Mouse (Mus musculus) kidney, postnatal 36 days (tissue): ENCODE data around the gene Uqcc2.

Experiments
- DNase-seq, 2 experiments: peaks; one replicate each; pipeline ENCODE4 v3.0.0; 2021 to 2022; ENCODE audit warnings: mixed read lengths in 2 of 2

The Uqcc2 gene

GRCm38 (mm10) chr17:27122701-27123100, 11.0 kb downstream of the Uqcc2 start:
- no peak for DNase-seq

GRCm38 (mm10) chr17:27121781-27122180, 11.9 kb downstream of the Uqcc2 start:
- DNase-seq, result peak in 1 of 2 experiments; percentile 19

- DNase-seq, result no peak
These were observed 12.4 kb downstream of the Uqcc2 start for GRCm38 (mm10) chr17:27121266-27121665.

- peak; percentile 65 to 85 for DNase-seq
These were observed 13.1 kb downstream of the Uqcc2 start for GRCm38 (mm10) chr17:27120561-27121024.

- DNase-seq, result no peak
These were observed 13.8 kb downstream of the Uqcc2 start for GRCm38 (mm10) chr17:27119954-27120353.

- no peak for DNase-seq
These were observed 14.2 kb downstream of the Uqcc2 start for GRCm38 (mm10) chr17:27119540-27119895.

- DNase-seq, result peak; percentile 27 to 35
These were observed 14.8 kb downstream of the Uqcc2 start for GRCm38 (mm10) chr17:27118676-27119539.

GRCm38 (mm10) chr17:27110072-27110471, 23.6 kb downstream of the Uqcc2 start:
- DNase-seq, result no peak

- DNase-seq, result peak in 1 of 2 experiments; percentile 40
These were observed 25.8 kb downstream of the Uqcc2 start for GRCm38 (mm10) chr17:27107936-27108335.

- peak in 1 of 2 experiments; percentile 40 for DNase-seq
These were observed 27.0 kb downstream of the Uqcc2 start for GRCm38 (mm10) chr17:27106745-27107144.

- DNase-seq, result no peak
These were observed 27.8 kb downstream of the Uqcc2 start for GRCm38 (mm10) chr17:27105698-27106470.

GRCm38 (mm10) chr17:27101675-27102074, 32.0 kb downstream of the Uqcc2 start:
- no peak for DNase-seq

GRCm38 (mm10) chr17:27095690-27096089, 38.0 kb downstream of the Uqcc2 start:
- DNase-seq, result peak; percentile 47 to 64

- no peak for DNase-seq
These were observed 43.6 kb downstream of the Uqcc2 start for GRCm38 (mm10) chr17:27090068-27090467.

- peak; percentile 11 to 59 for DNase-seq
These were observed 46.3 kb downstream of the Uqcc2 start for GRCm38 (mm10) chr17:27087426-27087825.

- peak; percentile 26 to 69 for DNase-seq
These were observed 48.0 kb downstream of the Uqcc2 start for GRCm38 (mm10) chr17:27085676-27086075.

GRCm38 (mm10) chr17:27083601-27084000, 50.1 kb downstream of the Uqcc2 start:
- no peak for DNase-seq

- DNase-seq, result no peak
These were observed 50.9 kb downstream of the Uqcc2 start for GRCm38 (mm10) chr17:27082796-27083195.

- no peak for DNase-seq
These were observed 51.8 kb downstream of the Uqcc2 start for GRCm38 (mm10) chr17:27081868-27082267.

GRCm38 (mm10) chr17:27078499-27078898, 55.2 kb downstream of the Uqcc2 start:
- DNase-seq, result no peak

GRCm38 (mm10) chr17:27077920-27078319, 55.8 kb downstream of the Uqcc2 start:
- peak in 1 of 2 experiments; percentile 27 for DNase-seq

GRCm38 (mm10) chr17:27077133-27077532, 56.6 kb downstream of the Uqcc2 start:
- no peak for DNase-seq
